Mouse (Mus musculus) ES-Bruce4 (cell line): ENCODE measurements around the gene Mrpl54.
A peak's percentile ranks its signal among the peaks of the same experiment; 100 is the strongest.
"Not testable (repeated sequence)": the region's sequence is repeated elsewhere in the genome, so short reads cannot be mapped to it uniquely, and the experiment has no call there.

Experiments
- CTCF ChIP-seq: IDR thresholded peaks from one replicate; pipeline ENCODE4 v1.8.1; 2011; ENCODE audit warnings: low read depth, low read length
- POLR2A ChIP-seq: IDR thresholded peaks from one replicate; pipeline ENCODE4 v1.8.1; 2011; ENCODE audit warnings: low read length; ENCODE audit not compliant: insufficient read depth

- TF ChIP-seq CTCF: peak; percentile 46
- TF ChIP-seq POLR2A: not testable (repeated sequence)
These were observed 49.5 kb downstream of the Mrpl54 start for GRCm38 (mm10) chr10:81217267-81217666.
